Mouse (Mus musculus) thymus, postnatal 14 days (tissue): ENCODE measurements around the gene Mindy4.

Source experiments
- DNase-seq: peaks from one replicate; pipeline ENCODE4 v3.0.0; 2021

The Mindy4 gene

DNA sequence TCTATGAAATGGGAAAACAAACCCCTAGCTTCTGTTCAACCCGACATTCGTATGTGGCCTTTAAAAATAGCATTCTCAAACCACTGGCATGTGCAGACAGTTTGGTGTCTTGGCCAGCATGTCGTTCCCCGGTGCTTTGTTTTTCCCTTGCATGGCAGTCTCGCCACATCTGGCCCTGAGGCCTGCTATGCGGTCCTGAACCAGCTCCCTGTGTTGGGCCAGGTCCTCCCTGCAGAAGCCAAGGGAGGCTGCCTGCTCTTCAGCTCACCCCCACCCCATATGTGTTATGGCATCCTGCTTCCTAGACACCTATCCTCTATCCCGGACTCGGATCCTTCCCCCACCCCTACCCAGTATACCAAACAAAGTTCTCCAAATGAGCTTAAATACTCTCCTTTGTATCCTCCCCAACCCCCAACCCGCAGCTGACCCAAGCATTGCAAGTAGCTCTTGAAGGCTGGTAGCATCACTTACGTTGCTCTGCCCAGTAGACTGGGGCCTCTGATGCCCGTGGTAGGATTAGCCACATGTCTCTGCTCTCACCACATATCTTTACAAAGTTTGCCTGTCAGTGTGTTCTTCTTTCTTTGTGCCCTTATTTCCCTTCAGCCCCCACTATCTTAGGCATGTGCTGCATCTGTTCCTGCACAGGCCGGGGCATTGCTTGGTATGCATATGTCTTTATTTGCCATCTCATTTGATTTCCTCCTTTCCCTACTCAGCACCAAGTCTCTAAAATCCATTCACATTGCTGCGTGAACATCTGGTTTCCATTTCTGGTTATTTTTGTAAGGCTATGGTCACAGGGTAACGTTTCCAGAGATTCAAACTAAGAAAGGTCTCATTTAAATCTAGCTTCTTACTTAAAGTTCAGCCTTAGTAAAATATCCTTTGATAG is 55.5 kb downstream of the Mindy4 start:
- no peak for DNase-seq

DNA sequence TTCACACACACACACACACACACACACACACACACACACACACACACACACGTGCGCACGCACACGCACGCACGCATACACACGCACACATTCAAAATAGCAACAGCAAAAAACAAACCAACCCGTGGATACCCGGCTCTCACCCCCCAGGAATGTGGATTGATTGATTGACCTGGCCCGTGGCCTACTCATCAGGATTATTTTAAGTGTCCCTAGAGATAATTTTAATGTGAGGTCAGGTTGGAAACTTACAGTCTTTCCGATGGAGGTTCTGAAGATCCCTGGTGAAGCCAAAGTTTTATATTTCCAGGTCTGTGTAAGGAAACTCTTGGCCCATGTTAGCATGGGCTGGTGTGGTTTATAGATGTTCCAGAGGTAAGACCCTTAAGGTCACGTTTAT is 59.0 kb downstream of the Mindy4 start:
- DNase-seq, result no peak

DNA sequence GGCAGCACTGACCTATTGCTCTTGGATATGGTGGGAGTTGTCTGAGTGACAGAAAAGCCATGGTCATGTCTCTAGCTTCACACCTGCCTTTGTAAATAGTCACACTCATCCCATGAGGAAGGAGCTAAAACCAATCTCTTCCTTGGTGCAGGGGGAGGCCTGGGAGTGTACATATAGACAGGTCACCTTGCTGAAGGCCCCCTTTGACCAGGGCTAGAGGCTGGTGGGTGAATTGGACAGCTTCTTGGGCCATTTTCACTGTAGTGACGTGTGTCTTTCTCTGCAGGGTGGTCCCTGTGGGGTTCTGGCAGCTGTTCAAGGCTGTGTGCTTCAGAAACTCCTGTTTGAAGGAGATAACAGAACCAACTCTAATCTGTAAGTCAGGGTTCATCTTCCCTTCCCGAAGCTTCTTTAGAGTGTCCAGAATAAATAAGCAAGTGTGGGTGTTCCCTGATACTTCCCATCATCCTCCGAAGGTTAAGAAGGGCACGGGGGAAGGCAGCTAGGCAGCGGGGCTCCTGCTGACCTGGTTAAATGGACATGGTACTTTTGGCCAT is 60.4 kb downstream of the Mindy4 start:
- DNase-seq, result no peak

DNA sequence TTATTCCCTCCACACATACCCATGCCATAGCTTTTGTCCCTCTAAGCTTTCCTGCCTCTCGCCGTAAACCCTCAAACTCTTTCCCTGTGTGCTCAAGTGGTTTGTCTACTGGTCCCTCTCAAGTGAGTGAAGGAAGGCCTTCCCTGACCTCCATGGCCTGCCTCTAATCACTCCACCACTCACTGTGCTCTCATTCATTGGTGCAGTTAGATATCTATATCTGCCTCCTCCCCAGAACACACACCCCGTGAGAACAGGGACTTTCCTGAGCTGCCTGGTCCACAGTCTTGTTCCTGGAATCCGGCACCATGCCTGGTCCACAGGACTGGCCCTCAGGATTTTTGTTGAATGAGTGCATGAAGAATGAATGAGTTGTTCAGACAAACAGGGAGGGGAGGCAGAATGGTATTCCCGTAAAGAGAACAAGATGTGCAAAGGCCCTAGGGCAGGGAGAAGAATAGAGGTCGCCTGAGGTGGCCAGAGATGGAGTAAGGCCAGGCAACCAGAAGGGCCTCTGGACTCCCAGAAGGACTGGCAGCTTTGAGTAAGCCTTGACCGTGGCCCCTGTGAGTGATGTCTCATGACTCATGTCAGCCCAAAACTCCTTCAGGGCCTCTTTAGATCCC is 61.7 kb downstream of the Mindy4 start:
- no peak for DNase-seq

DNA sequence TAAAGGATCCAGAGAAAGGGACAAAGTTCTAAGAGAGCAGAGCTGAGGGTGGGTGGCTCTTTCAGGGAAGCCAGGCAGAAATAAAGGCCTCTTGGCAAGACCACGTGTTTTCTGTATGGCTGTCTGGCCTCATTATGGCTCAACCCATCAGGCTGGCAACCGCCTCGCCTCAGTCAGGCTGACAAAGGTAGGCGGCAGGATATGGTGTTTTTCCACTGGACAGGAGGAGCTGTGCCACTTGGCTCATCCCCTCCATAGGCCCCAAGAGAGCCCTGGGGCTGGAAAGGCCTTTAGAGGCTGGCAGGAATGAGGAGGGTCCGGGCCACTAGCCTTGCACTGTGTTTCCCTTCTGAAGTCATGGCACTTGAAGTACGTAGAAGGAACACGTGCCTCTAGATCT is 69.8 kb downstream of the Mindy4 start:
- no peak for DNase-seq

DNA sequence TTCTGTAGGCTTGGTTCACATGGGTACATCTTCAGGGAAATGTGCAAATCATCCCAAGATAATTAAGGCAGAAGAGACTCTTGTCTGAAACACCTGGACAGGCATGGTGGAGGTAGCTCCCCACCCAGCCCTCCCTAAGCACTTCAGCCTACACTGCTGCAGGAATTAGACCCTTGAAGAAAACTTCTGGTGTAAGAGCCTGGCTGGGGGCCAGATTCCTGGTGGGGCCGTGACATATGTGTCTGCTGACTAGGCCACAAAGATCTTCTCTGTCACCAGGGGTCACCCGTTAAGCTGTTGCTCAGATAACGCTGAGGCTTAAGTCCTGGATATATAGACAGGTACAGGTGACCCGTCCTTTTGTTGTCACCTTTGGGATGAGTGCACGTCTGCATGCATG is 70.3 kb downstream of the Mindy4 start:
- no peak for DNase-seq

DNA sequence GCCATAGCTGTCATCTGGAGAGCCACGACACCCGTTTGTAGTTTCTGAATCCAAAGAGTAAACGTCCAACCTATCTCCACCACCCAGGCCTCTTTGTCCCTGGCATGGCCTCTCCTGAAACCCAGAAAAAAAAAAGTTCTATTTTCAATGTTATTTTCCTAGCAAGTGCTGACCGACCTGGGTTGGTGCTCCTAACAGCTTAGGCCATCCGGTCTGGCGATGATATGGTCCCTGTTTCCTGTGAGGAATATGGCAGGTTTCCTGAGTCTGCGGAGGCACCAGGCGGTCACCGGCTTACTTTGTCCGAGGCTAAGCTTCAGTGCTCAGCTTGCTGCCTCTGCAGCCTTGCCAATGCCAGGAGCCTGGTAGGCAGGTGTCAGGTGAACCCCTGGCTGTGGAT is 71.8 kb downstream of the Mindy4 start:
- no peak for DNase-seq

DNA sequence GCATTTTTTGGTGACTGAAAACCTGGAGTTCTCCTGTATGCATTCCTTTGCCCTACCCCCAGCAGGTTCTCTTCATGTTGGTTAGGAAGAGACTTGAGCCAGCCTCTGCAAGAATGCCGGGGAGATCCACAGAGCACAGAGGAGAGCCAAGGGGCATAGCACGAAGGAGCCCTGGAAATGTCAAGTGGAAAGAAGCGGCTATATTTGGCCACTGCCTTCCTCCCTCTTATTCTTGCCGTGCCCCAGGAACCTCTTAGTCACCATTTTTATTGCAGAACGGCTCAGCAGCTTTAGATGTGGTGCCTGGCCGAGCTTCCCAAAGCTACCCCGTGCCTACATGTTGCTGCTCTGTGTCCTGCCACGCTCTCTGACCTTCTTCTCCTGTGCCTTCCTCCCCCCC is 72.6 kb downstream of the Mindy4 start:
- no peak for DNase-seq

DNA sequence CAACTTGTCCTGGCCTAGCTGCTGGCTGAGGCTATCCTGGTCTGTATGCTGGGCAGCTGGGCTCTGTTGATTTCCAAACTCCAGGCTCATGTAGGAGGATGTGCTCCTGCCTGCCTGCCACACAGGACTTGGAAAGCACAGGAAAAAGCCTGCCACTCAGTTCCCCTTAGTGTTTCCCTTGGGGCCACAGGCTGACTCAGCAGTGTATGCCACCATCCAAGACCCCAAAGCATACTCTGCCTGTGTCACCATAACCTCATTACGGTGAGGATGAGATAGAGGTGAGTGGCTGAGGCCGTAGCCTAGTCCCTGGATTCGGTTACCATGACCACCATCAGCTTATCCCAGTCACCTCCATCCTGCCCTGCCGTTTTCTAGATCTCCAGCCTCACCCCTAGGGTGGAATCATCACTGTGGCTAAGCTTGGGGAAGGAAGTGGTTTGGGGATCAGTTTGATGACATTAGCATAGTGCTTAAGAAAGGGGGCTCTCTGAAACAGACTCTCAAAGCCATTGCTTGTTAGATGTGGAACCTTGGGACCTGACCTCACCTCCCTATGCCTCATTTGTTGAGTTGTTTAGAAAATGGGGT is 73.6 kb downstream of the Mindy4 start:
- DNase-seq, result no peak

DNA sequence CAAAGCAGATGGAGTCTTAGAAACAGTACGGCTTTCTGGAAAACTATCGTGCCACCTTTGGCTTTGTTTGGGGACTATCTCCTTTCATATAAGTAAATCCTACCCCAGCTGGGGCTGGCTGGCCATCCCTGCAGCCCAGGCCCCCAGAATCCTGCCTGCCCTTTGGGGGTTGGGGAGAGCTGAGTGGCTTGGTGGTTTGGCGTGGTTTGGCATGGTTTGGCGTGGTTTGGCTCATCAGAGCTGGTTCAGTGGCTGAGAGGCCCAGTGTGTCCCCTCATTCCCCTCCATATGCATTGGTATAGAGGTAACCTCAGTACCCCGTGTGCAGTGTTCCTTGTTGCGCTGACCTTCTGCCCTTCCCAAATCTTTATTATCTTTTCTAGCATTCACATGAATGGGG is 74.9 kb downstream of the Mindy4 start:
- no peak for DNase-seq

DNA sequence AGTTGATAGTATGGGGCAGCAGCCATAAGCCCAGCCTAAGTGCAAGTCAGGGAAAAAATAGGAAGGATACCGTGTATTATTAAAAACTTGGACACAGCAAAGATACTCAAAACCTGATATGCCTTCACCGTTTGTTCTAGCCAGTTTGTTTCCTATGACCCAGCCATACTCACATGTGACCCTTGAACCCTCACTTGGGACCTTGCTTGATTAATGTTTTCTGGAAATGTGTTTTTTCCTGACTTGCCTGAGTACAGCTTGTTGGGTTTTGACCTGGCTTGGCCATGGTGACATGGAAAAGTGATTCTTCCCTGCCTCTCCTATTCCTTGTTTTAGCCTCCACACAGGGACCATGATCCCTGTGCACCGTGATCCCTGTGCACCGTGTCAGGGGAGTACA is 75.3 kb downstream of the Mindy4 start:
- DNase-seq, result no peak

DNA sequence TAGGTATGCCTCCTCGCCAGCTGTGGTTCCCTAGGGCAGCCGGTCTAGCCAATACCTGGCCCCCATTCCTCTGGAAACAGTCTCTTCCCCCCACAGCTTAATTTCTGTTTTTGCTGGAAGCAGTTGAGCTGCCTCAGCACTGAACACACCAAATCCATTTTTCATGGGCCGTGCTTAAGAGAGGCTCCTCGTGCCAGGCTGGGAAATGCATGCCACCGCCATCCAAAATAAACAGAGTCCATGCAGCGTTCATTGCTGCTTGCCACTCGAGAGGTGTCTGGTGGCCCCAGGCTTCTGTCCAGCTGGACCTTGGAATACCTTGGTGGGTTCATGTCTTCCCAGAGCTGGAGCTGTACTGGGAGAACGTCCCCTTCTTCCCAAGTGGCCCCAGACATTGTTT is 77.8 kb downstream of the Mindy4 start:
- no peak for DNase-seq

DNA sequence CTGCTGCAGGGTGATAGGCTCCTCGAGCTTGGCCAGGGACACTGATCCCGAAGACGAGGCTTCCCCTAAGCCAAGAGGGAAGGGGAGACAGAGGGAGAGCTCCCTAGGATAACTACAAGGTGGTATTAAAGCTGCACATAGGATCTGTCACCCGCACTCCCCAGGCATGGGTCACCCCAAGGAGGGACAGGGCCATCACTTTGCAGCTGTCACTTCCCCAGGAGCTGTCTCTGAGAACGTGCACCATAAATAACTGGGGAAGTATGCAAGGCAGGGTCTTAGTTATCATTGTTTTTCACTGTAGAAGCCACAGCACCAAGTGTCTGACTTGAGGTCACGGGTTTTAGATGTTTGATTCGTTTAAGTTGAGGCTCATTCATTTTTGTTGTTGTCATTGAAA is 78.5 kb downstream of the Mindy4 start:
- no peak for DNase-seq

DNA sequence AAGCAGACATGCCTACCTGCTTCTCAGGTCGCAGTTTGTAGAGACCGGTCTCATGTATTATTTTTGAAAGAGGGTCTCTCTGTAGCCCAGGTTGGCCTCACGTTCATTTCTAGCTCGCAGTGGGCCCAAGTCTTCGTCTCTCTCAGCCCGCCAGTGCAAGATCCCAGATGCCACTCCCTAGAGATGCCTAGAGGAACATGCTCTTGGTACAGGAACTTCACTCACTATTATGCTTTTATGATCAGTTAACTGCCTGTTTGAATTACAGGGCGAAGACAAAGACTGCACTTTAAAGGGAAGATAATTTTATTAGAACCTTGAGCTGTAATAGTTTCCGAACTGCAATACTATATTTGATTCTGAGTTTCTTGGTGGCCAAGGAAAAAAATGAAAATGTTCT is 79.2 kb downstream of the Mindy4 start:
- no peak for DNase-seq

DNA sequence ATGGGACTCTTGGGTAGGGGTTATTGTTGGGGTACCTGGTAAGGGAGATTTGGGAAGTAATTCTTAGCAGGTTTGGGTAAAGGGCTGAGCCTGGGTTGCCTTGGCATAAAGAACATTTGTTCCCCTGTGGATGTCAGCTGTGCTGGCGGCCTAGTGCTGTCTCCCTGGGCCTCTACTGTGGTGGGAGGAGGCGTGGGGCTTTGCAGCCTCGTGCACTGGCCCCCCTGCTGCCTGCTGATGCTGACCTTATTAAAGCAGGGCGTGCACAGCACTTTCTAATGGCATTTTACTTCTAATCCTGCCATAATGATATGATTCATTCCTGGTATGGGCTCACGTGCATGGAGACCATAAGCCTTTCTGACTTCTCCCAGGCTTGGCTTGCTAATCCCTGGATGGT is 82.0 kb downstream of the Mindy4 start:
- no peak for DNase-seq

DNA sequence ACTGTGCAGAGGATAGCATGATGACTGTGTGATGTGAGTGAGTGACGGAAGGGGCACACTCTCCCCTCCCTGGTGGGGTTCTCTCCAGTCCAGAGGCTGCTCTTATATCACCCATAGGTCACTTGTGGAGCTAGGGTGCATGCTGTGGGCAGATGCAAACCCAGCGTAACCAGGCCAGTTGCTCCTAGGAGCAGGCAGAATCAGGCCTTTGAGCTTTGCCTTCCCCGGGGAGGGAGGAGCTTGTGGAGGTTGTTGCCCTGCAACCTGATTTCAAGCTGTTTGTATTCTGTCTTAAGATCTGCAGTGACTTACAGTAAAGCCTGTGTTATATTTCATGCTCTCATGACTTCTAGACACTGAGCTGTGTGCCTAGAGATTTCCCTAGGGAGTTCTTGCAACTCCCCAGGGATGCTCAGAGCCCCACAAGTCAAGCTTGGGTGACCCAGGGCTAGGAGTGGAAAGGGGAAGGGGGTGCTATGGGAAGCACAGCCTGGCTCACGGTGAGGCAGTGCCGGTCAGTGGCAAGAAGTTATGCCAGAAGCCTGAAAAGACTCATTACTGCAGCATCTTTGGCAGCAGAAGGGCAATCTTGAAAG is 84.9 kb downstream of the Mindy4 start:
- DNase-seq, result no peak

DNA sequence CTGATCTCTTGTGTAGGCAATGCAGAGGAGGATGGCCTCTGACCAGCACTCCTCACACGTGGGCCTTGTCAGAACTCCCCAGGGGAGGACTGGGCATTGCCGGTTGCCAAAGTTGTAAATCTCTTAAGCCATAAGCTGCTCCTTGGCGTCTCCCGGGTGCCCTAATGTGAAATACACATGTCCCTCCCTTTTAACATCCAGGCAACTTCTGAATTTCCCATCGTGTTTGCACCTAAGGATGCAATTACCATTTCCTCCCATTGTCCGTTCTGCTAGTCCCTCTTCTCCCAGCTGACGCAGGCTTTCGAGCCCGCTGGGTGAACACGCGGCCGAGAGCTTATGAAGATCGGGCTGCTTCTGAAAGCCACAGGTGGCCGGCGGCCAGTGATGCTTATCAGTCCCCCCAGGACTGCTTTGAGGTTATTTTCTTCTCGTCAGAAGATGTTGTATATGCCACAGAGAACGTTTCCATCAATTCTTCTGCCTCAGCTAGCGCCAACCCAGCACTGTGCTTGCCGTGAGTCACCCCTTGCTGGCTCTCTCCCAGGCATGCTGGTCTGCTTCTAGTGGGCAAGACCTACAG is 91.5 kb downstream of the Mindy4 start:
- no peak for DNase-seq

DNA sequence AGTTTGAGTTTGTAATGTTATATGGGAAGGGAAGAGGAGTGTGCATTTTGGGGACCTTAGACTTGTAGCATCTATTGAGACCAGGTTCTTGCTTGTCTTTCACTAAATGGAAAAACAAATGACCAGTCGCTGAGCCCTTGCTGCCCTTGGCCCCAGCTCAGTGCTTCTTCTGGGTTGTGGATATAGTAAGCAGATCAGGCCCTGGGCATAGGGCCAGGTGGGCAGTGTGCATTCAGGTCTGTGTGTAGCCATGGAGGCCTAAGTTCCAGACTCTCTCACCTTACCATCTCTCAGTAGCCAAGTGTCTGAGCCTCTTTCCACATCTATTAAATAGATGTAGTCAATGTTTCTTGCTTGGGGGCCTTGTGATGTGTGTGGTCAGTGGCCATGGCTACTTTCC is 92.1 kb downstream of the Mindy4 start:
- DNase-seq, result no peak

DNA sequence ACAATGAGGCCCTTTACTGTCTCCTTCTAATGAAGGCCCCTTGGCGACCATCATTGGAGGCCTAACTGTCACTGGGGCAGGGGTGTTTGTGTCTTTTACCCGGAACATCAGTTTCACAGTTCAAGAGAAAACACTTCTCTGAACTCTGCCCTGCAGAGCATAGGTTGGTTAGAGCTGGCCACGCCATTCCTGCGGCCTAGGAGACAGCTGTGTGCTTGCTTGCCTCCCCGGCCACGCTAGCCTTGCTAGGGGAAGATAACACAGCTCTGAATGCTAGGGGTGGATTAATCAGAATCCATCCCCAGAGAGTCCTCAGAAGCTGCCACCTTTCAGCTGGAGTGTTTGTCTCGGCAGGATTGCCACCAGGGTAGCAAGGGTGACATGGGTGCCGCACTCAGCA is 96.3 kb downstream of the Mindy4 start:
- no peak for DNase-seq

DNA sequence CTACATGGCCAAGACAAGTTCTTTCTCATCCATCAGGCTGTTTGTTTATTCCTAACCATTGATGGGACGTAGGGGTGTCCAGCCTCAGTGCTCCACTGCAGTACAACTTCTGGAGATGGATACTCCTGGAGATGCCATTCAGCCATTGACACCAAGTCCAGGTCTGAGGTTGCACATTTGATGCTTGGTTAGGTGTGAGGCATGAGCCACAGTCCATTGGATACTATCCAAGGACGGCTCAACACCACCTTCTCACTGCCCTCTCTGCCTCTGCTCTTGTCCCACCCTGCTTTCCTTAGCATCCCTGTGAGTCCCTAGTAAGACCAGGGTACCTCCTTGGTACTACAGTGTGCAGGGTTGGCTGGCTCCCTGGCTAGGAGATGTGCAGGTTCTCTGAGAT is 96.7 kb downstream of the Mindy4 start:
- no peak for DNase-seq

DNA sequence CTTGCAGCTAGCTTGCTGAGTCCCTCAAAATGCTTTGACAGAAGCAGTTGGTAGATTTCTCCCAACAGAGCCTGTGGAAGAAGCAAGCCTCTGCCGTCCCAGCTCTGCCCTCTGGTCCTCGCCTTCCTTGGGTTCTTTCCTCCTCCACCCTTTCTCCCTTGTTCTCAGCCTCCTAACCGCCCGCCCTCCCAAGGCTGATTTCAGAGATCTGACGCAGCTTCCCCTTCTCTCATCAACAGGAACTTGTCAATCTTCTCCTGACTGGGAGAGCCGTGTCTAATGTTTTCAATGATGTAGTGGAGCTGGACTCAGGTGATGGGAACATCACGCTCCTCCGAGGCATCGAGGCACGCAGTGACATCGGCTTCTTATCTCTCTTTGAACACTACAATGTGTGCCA is 97.5 kb downstream of the Mindy4 start:
- DNase-seq, result no peak

DNA sequence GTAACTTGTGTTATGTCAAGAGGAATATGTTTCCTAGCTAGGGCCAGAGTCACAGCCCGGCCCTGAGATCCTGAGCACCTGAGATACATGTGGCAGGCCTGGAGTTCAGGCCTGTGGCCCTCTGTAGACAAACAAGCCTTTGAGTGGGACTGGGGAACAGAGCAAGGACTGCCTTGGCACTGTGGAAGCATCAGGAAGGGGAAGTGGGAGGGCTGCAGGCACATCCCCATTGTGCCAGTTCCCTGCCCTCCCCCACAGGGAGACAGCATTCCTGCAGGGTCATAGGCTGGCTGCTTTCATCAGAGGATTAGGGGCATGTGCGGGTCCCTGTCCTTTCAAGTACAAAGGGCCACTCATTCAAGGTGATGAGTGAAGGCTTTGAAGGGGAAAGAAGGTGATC is 107.0 kb downstream of the Mindy4 start:
- no peak for DNase-seq

DNA sequence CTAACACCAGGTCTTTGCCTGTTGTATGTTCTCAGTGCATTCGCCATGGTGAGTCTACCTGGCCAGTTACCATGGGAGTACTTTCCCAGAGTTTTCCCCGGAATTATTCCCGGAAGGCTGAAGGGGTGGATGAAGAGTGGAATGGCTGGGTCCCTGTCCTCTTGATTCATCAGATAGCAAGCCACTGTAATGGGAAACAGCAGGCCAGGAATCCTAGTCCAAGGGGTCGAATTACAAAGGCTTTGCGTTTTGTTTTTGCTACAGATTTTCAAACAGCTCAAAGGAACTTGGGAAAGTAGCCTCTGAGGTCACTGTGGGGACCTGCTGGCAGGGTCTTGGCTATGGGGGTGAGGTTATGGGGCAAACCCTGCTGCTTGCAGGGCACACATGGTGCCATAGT is 108.8 kb downstream of the Mindy4 start:
- no peak for DNase-seq
